Mouse (Mus musculus): ENCODE measurements around the gene Serhl. TPM values are rescaled to one million over a fixed set of nuclear protein-coding genes. Genes with fewer than 3 reads are reported as not detected.
A peak's percentile ranks its signal among the peaks of the same experiment; 100 is the strongest.
"Not testable (repeated sequence)": the region's sequence is repeated elsewhere in the genome, so short reads cannot be mapped to it uniquely, and the experiment has no call there.

Serhl gene
- polyA plus RNA-seq, 1 experiment from 2014 or later, result 58.9 TPM

DNA sequence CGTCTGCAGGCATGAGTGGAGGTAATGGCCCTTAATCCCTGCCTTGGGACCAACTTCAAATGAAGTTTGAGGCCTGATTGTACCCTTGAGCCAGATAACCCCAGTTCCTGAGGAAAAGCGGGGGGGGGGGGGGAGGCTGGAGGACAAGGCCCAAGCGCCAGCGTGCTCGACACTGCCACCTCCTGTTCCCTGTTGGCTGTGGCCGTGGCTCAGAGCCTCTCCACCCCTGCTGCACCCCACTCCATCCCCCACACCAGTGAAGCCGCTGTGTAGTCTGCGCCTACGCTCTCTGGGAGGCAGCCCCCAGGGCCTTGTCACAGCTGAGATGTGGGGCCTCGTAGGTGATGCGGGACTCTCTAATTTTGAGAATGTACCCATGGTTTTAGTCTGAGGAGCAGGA is 23.6 kb downstream of the Serhl start:
- Histone ChIP-seq H3K27ac (no peak overlapping the region; the same call in 1 of the 2 replicates), H3K27me3 (ENCODE audit: insufficient read depth, poor library complexity, severe bottlenecking) (no peaks in the 10 kb centered on the region), H3K36me3 (peaks cover 48% of the 10 kb centered on the region), H3K9me3 (no peaks in the 10 kb centered on the region), H3K4me1 (replicated peaks) (peaks cover 42% of the 10 kb centered on the region), H3K4me3 (no peak overlapping the region)
- 18% methylated on average over 11 of the region's 11 CpGs for WGBS
- DNase-seq (ENCODE audit: low spot score), result peak; percentile 65

DNA sequence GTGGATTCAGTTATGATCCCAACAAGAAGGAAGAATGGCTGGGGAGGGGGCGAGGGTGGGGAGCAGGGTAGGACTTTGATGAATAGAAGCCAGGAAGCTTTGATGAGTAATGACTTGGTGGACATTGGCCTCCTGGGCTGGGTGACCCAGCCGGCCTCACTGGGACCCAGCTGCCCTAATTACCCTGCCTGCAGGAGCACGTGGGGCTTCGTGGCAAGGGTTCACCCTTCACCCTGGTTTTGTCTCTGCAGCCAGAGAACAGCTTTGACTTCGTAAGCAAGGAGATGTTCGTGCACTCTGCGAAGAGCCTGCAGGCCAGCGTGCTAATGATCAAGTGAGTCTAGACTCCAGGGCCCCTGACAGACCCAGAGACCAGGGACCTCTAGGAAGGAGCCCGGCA is 24.8 kb downstream of the Serhl start:
- H3K27me3 ChIP-seq (ENCODE audit: insufficient read depth, poor library complexity, severe bottlenecking), result no peaks in the 10 kb centered on the region
- peaks cover 60% of the 10 kb centered on the region for H3K36me3 ChIP-seq
- DNase-seq (ENCODE audit: low spot score), result no peak
- no peaks in the 10 kb centered on the region for H3K9me3 ChIP-seq
- H3K27ac ChIP-seq, result peak overlapping the region; percentile 57; the same call in 1 of the 2 replicates
- 70% methylated on average over 9 of the region's 9 CpGs for WGBS
- H3K4me3 ChIP-seq, result no peak overlapping the region
- peaks cover 37% of the 10 kb centered on the region for H3K4me1 ChIP-seq (replicated peaks)

DNA sequence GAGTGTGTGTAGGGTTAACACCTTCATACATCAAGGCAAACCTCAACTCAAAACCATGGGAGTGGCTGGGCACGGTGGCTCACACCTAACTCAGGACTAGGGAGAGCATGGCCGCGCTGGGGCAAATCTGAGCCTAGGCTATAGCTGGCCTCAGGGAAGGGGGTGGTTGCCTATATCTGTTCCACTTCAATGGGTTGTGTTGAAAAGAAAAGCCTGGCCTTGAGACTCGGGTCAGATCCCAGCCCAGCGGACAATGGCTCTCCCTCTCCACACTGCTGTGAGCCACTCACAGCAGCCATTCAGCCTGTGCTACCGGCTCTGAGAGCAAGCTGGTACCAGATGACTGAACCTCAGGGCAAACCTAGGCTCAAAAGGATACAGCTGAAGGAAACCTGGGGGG is 25.8 kb downstream of the Serhl start:
- peaks cover 37% of the 10 kb centered on the region for H3K4me1 ChIP-seq (replicated peaks)
- 34% methylated on average over 6 of the region's 6 CpGs for WGBS
- H3K27ac ChIP-seq, result peak overlapping the region; percentile 57
- DNase-seq (ENCODE audit: low spot score), result peak; percentile 54
- no peaks in the 10 kb centered on the region for H3K9me3 ChIP-seq
- H3K4me3 ChIP-seq, result 0 out of 2 replicates have a peak overlapping the region, but pooled peaks have one; percentile 1
- H3K36me3 ChIP-seq, result peaks cover 65% of the 10 kb centered on the region
- no peaks in the 10 kb centered on the region for H3K27me3 ChIP-seq (ENCODE audit: insufficient read depth, poor library complexity, severe bottlenecking)

DNA sequence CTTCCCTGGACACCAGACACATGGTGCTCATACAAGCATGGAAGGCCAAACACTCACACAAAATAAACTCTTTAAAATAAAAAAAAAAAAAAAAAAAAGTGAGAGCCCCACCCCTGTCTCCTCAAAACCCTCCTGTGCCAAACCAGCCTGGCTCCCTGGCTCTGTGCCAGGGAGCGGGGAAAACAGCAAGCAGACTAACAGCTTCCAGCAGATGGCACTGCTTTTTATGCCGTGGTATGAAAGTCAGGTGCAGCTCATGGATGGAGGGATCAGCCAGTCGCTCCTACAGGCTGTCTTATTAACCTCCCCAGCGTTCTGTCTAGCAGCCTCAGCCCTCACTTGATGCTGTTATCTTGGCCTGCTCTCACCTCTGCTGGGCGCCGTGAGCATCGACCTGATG is 29.1 kb downstream of the Serhl start:
- Histone ChIP-seq H3K27ac (no peak overlapping the region), H3K4me1 (replicated peaks) (peaks cover 34% of the 10 kb centered on the region), H3K4me3 (no peak overlapping the region), H3K27me3 (ENCODE audit: insufficient read depth, poor library complexity, severe bottlenecking) (no peaks in the 10 kb centered on the region), H3K9me3 (no peaks in the 10 kb centered on the region), H3K36me3 (peaks cover 68% of the 10 kb centered on the region)
- DNase-seq (ENCODE audit: low spot score), result no peak
- 87% methylated on average over 7 of the region's 7 CpGs for WGBS

DNA sequence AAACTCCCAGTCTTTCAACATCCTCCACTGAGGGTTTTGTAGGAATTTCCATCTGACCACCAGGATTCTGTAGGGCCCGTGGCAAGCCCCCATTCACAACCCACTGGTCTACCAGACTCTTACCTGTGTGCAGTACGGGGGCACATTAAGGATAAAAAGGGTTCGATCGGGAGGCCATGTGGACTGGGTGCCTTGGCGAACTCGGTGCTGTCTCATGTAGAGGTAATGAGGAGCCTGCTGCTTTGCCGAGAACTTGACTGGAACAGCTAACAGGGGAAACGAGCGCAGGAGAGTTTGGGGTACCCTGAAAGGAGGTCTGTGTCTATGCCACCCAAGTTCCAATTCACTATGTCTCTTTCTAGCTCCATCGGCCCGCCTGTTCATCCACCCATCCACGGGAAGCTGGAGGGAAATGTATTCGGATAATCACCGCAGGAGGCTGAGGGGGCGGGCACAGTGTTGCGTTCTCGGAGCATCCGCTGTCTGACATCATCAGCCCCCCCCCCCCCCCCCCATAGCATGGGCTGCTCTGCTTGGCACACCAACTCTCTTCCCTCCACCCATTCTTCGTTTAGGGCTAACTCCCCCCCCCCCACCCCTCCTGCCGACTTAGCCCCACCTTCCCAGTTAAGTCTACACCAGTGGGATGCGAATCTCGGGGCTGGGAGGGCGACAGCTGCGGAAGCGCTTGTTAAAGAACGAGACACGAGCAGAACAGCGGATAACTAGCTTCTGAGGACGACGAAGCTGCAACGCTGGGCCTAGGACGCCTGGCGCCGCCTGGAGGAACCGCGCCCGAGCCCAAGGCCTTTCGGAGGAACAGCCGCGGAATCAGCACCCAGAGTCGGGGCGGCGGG is 32.6 kb downstream of the Serhl start:
- Histone ChIP-seq H3K36me3 (peaks cover 61% of the 10 kb centered on the region), H3K4me3 (peak overlapping the region; percentile 92), H3K27ac (peak overlapping the region; percentile 89), H3K27me3 (ENCODE audit: insufficient read depth, poor library complexity, severe bottlenecking) (no peaks in the 10 kb centered on the region), H3K4me1 (replicated peaks) (peaks cover 12% of the 10 kb centered on the region), H3K9me3 (no peaks in the 10 kb centered on the region)
- WGBS, result 5% methylated on average over 43 of the region's 43 CpGs
- DNase-seq (ENCODE audit: low spot score), result peak; percentile 70

GRCm38 (mm10) chr15:83122566-83123145 is 33.4 kb downstream of the Serhl start, which contains the start of gene Rrp7a:
Gene Rrp7a (minus strand): TSS chr15:83122801.
- peaks cover 61% of the 10 kb centered on the region for H3K36me3 ChIP-seq
- H3K9me3 ChIP-seq, result no peaks in the 10 kb centered on the region
- DNase-seq (ENCODE audit: low spot score), result peak; percentile 93
- H3K4me3 ChIP-seq, result peak within 1 kb of the TSS; percentile 92
- H3K27me3 ChIP-seq (ENCODE audit: insufficient read depth, poor library complexity, severe bottlenecking), result no peaks in the 10 kb centered on the region
- 12% methylated on average over 32 of the region's 32 CpGs for WGBS
- H3K27ac ChIP-seq, result peak within 1 kb of the TSS; percentile 89
- peaks cover 13% of the 10 kb centered on the region for H3K4me1 ChIP-seq (replicated peaks)

DNA sequence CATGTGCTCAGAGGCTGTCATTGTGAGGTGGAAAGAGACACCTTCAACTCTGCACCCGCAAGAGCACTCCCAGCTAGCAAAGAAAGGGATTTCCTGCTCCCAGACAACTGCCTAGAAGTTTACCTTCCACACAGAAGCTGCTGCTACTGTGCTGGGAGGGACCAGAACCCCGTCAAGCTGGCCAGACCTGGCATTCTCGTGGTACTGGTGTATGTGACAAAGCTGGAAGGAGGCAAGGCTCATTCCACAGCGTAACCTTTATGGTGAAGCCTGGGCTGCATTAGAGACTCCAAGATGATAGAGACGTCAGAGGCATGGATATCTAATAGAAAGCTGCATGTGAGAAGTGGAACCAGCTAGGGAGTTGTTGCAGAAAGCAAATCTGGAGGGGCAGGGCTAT is 35.3 kb downstream of the Serhl start:
- Histone ChIP-seq H3K4me3 (no peak overlapping the region), H3K9me3 (no peaks in the 10 kb centered on the region), H3K27ac (no peak overlapping the region), H3K36me3 (peaks cover 61% of the 10 kb centered on the region), H3K4me1 (replicated peaks) (peaks cover 16% of the 10 kb centered on the region), H3K27me3 (ENCODE audit: insufficient read depth, poor library complexity, severe bottlenecking) (no peaks in the 10 kb centered on the region)
- 71% methylated on average over 5 of the region's 5 CpGs for WGBS
- no peak for DNase-seq (ENCODE audit: low spot score)

DNA sequence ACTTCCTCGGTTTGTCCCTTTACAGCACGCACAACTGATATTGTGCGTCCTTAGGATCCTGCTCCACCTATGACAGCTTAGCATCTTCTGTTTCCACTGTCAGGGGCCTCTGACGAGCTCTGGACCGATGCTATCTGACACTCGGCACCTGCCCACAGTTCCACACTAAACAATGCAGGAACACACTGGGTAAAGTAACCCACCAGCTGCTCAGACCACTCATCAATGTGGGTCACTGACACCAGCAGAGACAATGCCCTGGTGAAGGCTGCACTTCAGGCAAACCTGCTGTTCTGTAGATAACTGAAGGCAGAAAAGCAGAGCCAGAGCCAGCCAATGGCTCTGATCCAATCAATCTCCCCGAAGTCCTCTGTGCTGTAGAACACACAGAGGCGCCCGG is 37.3 kb downstream of the Serhl start:
- DNase-seq (ENCODE audit: low spot score), result no peak
- Histone ChIP-seq H3K36me3 (peaks cover 72% of the 10 kb centered on the region), H3K9me3 (no peaks in the 10 kb centered on the region), H3K4me3 (no peak overlapping the region), H3K4me1 (replicated peaks) (peaks cover 9% of the 10 kb centered on the region), H3K27ac (no peak overlapping the region), H3K27me3 (ENCODE audit: insufficient read depth, poor library complexity, severe bottlenecking) (no peaks in the 10 kb centered on the region)
- 92% methylated on average over 9 of the region's 9 CpGs for WGBS

GRCm38 (mm10) chr15:83127037-83127436 is 37.7 kb downstream of the Serhl start:
- H3K9me3 ChIP-seq; H3K4me1 ChIP-seq (replicated peaks); H3K27me3 ChIP-seq (ENCODE audit: insufficient read depth, poor library complexity, severe bottlenecking); H3K27ac ChIP-seq; DNase-seq (ENCODE audit: low spot score); H3K4me3 ChIP-seq: not testable (repeated sequence)
- H3K36me3 ChIP-seq, result peaks cover 77% of the 10 kb centered on the region
- 73% methylated on average over 3 of the region's 3 CpGs for WGBS

DNA sequence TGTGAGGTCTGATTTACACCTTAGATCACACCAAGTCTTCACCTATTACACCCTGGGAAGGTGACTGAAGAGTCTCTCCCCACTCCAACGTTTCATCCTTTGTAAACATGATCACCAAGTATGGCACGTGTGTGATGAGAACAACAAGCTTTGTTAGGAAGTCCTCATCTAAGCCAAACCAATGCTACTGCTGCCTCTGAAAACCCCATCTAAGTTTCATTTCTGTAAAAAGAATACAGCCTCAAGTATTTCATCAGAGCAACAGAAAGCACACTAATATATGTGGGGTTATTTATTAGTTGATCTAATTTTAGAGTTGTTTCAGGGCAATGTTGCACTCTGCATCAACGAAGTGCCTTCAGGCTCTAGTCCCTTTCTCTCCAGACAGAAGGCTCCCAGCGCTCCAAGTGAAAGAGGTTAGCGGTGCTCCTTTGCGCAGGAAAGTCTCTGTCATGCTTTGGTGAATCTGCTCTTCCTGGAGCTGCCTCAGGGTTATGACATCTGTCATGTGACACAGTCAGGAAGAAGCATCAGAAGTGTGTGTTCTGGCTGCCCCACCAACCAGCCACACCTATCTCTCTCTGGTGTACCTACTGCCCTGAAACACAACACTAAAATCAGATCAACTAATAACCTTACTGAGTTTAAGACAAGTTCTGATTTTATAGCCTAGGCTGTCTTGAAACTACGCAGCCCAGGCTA is 40.4 kb downstream of the Serhl start:
- peaks cover 97% of the 10 kb centered on the region for H3K36me3 ChIP-seq
- 92% methylated on average over 7 of the region's 7 CpGs for WGBS
- DNase-seq (ENCODE audit: low spot score), result no peak
- H3K27me3 ChIP-seq (ENCODE audit: insufficient read depth, poor library complexity, severe bottlenecking), result no peaks in the 10 kb centered on the region
- no peaks in the 10 kb centered on the region for H3K9me3 ChIP-seq
- H3K4me1 ChIP-seq (replicated peaks), result 0 out of 2 replicates have a peak, but pooled peaks cover 5% of the 10 kb centered on the region
- H3K4me3 ChIP-seq, result no peak overlapping the region
- no peak overlapping the region for H3K27ac ChIP-seq

GRCm38 (mm10) chr15:83134671-83135070 is 45.4 kb downstream of the Serhl start:
- H3K4me1 ChIP-seq (replicated peaks), result no peaks in the 10 kb centered on the region
- no peaks in the 10 kb centered on the region for H3K9me3 ChIP-seq
- H3K4me3 ChIP-seq, result no peak overlapping the region
- peaks cover 94% of the 10 kb centered on the region for H3K36me3 ChIP-seq
- no peaks in the 10 kb centered on the region for H3K27me3 ChIP-seq (ENCODE audit: insufficient read depth, poor library complexity, severe bottlenecking)
- WGBS, result 93% methylated on average over 6 of the region's 6 CpGs
- DNase-seq (ENCODE audit: low spot score), result no peak
- no peak overlapping the region for H3K27ac ChIP-seq

GRCm38 (mm10) chr15:83135654-83136053 is 46.3 kb downstream of the Serhl start:
- H3K27me3 ChIP-seq (ENCODE audit: insufficient read depth, poor library complexity, severe bottlenecking), result no peaks in the 10 kb centered on the region
- DNase-seq (ENCODE audit: low spot score), result no peak
- peaks cover 90% of the 10 kb centered on the region for H3K36me3 ChIP-seq
- H3K27ac ChIP-seq, result no peak overlapping the region
- H3K9me3 ChIP-seq, result no peaks in the 10 kb centered on the region
- no peak overlapping the region for H3K4me3 ChIP-seq
- no peaks in the 10 kb centered on the region for H3K4me1 ChIP-seq (replicated peaks)
- 94% methylated on average over 2 of the region's 2 CpGs for WGBS

- DNase-seq (ENCODE audit: low spot score), result no peak
Observed at GRCm38 (mm10) chr15:83142861-83143260, 53.6 kb downstream of the Serhl start.

More at GRCm38 (mm10) chr15:83142861-83143260, 53.6 kb downstream of the Serhl start:
- Histone ChIP-seq H3K27me3 (ENCODE audit: insufficient read depth, poor library complexity, severe bottlenecking) (no peaks in the 10 kb centered on the region), H3K9me3 (no peaks in the 10 kb centered on the region), H3K4me3 (no peak overlapping the region), H3K4me1 (replicated peaks) (peaks cover 23% of the 10 kb centered on the region), H3K36me3 (peaks cover 83% of the 10 kb centered on the region), H3K27ac (no peak overlapping the region)
- 59% methylated on average over 5 of the region's 5 CpGs for WGBS
